10 mouse cellular contexts compared by ENCODE assay signal in genomic region chr9:115038215-115038614, GRCm38 (mm10). TPM values are rescaled to one million over a fixed set of nuclear protein-coding genes. Genes with fewer than 3 reads are reported as not detected.
DNase-seq lines count a peak whose midpoint lies in the region; ATAC-seq lines count a peak whose summit lies in the region.
"Had no signal": no experiment of that assay in that cellular context is flagged by ENCODE, and none has a peak within 500 bp of the region (broad histone marks: within the 10 kb centered on the region; RNA-seq: fewer than 3 reads in every experiment).

No protein-coding gene starts in this region.

- WGBS in forebrain, embryonic 15.5 days = 2% methylated on average over 14 of the region's 14 CpGs
- 10% methylated on average over 14 of the region's 14 CpGs for WGBS in midbrain, embryonic 16.5 days
- WGBS in intestine, embryonic 16.5 days = 50% methylated on average over 14 of the region's 14 CpGs

- no peaks in the 10 kb centered on the region for H3K4me1 ChIP-seq in brown adipose tissue, adult 24 weeks (ENCODE audit: control insufficient read depth, insufficient read depth, insufficient read length, low read length)
- peaks cover 20% of the 10 kb centered on the region for H3K4me1 ChIP-seq in forebrain, embryonic 15.5 days
- H3K4me1 ChIP-seq in midbrain, embryonic 16.5 days (ENCODE audit: control insufficient read depth, insufficient read depth, low read length) = peaks cover 10% of the 10 kb centered on the region; the same call in 1 of the 2 replicates
- H3K4me1 ChIP-seq in intestine, embryonic 16.5 days (ENCODE audit: control insufficient read depth, insufficient read depth, low read length) = peaks cover 6% of the 10 kb centered on the region; the same call in 1 of the 2 replicates

- no peak overlapping the region for H3K9ac ChIP-seq in forebrain, embryonic 15.5 days (replicated peaks)
- no peak overlapping the region for H3K9ac ChIP-seq in midbrain, embryonic 16.5 days (ENCODE audit: low read depth, low read length)
- H3K9ac ChIP-seq in intestine, embryonic 16.5 days (ENCODE audit: low read depth, low read length) = no peak overlapping the region

- H3K27ac ChIP-seq in brown adipose tissue, adult 24 weeks (replicated peaks; ENCODE audit: low read depth, low read length) = no peak overlapping the region
- peak overlapping the region; percentile 58 for H3K27ac ChIP-seq in forebrain, embryonic 15.5 days (replicated peaks)
- H3K27ac ChIP-seq in midbrain, embryonic 16.5 days (ENCODE audit: low read length) = no peak overlapping the region
- H3K27ac ChIP-seq in intestine, embryonic 16.5 days (ENCODE audit: low read length) = no peak overlapping the region
- H3K27ac ChIP-seq: macrophage had no signal

- peak overlapping the region; percentile 28; the same call in 1 of the 2 replicates for H3K4me2 ChIP-seq in forebrain, embryonic 15.5 days (replicated peaks)
- H3K4me2 ChIP-seq in midbrain, embryonic 16.5 days (ENCODE audit: low read length) = no peak overlapping the region
- H3K4me2 ChIP-seq in intestine, embryonic 16.5 days (ENCODE audit: low read depth, low read length) = no peak overlapping the region

- H3K27me3 ChIP-seq in forebrain, embryonic 15.5 days = no peaks in the 10 kb centered on the region
- H3K27me3 ChIP-seq in midbrain, embryonic 16.5 days (ENCODE audit: control insufficient read depth, insufficient read depth, low read depth, low read length) = no peaks in the 10 kb centered on the region
- no peaks in the 10 kb centered on the region for H3K27me3 ChIP-seq in intestine, embryonic 16.5 days (replicated peaks; ENCODE audit: control insufficient read depth, insufficient read depth, low read length)

- ATAC-seq in forebrain, embryonic 15.5 days (replicated peaks) = peak; percentile 82
- ATAC-seq in midbrain, embryonic 16.5 days = peak; percentile 34; the same call in 1 of the 2 replicates
- no peak for ATAC-seq in intestine, embryonic 16.5 days

- peak overlapping the region; percentile 2; the same call in 1 of the 2 replicates for H3K4me3 ChIP-seq in brown adipose tissue, adult 24 weeks (ENCODE audit: insufficient read depth, low read depth, low read length)
- H3K4me3 ChIP-seq in forebrain, embryonic 15.5 days = no peak overlapping the region
- no peak overlapping the region for H3K4me3 ChIP-seq in midbrain, embryonic 16.5 days (ENCODE audit: low read depth, low read length)
- H3K4me3 ChIP-seq in intestine, embryonic 16.5 days (ENCODE audit: low read length) = no peak overlapping the region

- H3K9me3 ChIP-seq in forebrain, embryonic 15.5 days = no peaks in the 10 kb centered on the region
- H3K9me3 ChIP-seq in midbrain, embryonic 16.5 days (replicated peaks; ENCODE audit: control insufficient read depth, low read length, poor library complexity, severe bottlenecking) = no peaks in the 10 kb centered on the region
- no peaks in the 10 kb centered on the region for H3K9me3 ChIP-seq in intestine, embryonic 16.5 days (ENCODE audit: control insufficient read depth, low read length)

- peak; percentile 40 to 43 for DNase-seq in left cerebral cortex, postnatal 10 days (ENCODE audit: extremely low spot score in 1 of 2, low spot score in 2 of 2)
- no peak for DNase-seq in left cerebral cortex, postnatal 14 days (ENCODE audit: low spot score in 2 of 2)
- no peak for DNase-seq in adrenal gland, adult (ENCODE audit: inconsistent age in 2 of 2, low spot score in 1 of 2)
- no peak for DNase-seq in adrenal gland, adult 2 months
- DNase-seq: adrenal gland, postnatal 36 days had no signal

- intact Hi-C loops in left cerebral cortex, postnatal 10 days (cut with DNase I) = loop anchor here (5.0 kb wide), 1 partner anchor 61 kb away; the partner anchor contains the start of gene Osbpl10
- intact Hi-C loops in left cerebral cortex, postnatal 14 days (cut with DNase I) = no loop called here

- no peaks in the 10 kb centered on the region for H3K36me3 ChIP-seq in forebrain, embryonic 15.5 days
- H3K36me3 ChIP-seq in midbrain, embryonic 16.5 days (ENCODE audit: control insufficient read depth, insufficient read depth, low read length) = no peaks in the 10 kb centered on the region
- no peaks in the 10 kb centered on the region for H3K36me3 ChIP-seq in intestine, embryonic 16.5 days (ENCODE audit: control insufficient read depth, insufficient read depth, low read length)

RNA-seq across cellular contexts. Expression of gene Rps27rt, which starts 55.7 kb away (rescaled TPM):
- total RNA-seq in left cerebral cortex, postnatal 10 days (2021) = 10 to 100 TPM; 26.6 to 33.7 TPM
- 10 to 100 TPM; 16.5 to 29.7 TPM for total RNA-seq in left cerebral cortex, postnatal 14 days (2021)
- polyA plus RNA-seq in brown adipose tissue, adult 24 weeks (2012; ENCODE audit: insufficient read depth, insufficient read length, missing spikeins) = 705 and 1,225 TPM in 2 replicates
- polyA plus RNA-seq in forebrain, embryonic 15.5 days (2015; fragmentation: Nextera tagmentation; extraction: Ambion mirVana) = 229 and 257 TPM in 2 replicates
- 103 and 121 TPM in 2 replicates for polyA plus RNA-seq in midbrain, embryonic 16.5 days (2015; fragmentation: Nextera tagmentation; extraction: Ambion mirVana)
- 264 and 268 TPM in 2 replicates for polyA plus RNA-seq in intestine, embryonic 16.5 days (2015; fragmentation: Nextera tagmentation; extraction: Ambion mirVana)
- 10 to 100 TPM; 29.7 to 63.5 TPM for total RNA-seq in adrenal gland, adult 2 months (2021)
- 2.0 and 2.8 TPM in 2 replicates for polyA plus RNA-seq in adrenal gland, adult 2 months (2012; rRNA removed)

RNA-seq across cellular contexts. Expression of gene Osbpl10, which starts 59.8 kb away (rescaled TPM):
- total RNA-seq in left cerebral cortex, postnatal 10 days (2021) = 10 to 100 TPM; 55.7 to 56.3 TPM
- 10 to 100 TPM; 56.5 to 57.6 TPM for total RNA-seq in left cerebral cortex, postnatal 14 days (2021)
- not detected in 2 replicates for polyA plus RNA-seq in brown adipose tissue, adult 24 weeks (2012; ENCODE audit: insufficient read depth, insufficient read length, missing spikeins)
- 1.9 and 2.6 TPM in 2 replicates for polyA plus RNA-seq in forebrain, embryonic 15.5 days (2015; fragmentation: Nextera tagmentation; extraction: Ambion mirVana)
- 2.2 and 2.9 TPM in 2 replicates for polyA plus RNA-seq in midbrain, embryonic 16.5 days (2015; fragmentation: Nextera tagmentation; extraction: Ambion mirVana)
- polyA plus RNA-seq in intestine, embryonic 16.5 days (2015; fragmentation: Nextera tagmentation; extraction: Ambion mirVana) = 1.4 and 2.5 TPM in 2 replicates
- total RNA-seq in adrenal gland, adult 2 months (2021) = 1 to 10 TPM; 4.4 to 6.2 TPM
- 2.6 and 3.3 TPM in 2 replicates for polyA plus RNA-seq in adrenal gland, adult 2 months (2012; rRNA removed)
- polyA plus RNA-seq: macrophage had no signal

Comparison
In these comparisons a context has a peak if more than half of its experiments do, and no peak if none do; other contexts are left out.
1. DNase-seq: peak in left cerebral cortex, postnatal 10 days (2 of 2); none in left cerebral cortex, postnatal 14 days (0 of 2), adrenal gland, adult (0 of 2) and adrenal gland, adult 2 months (single experiment).
2. RNA of gene Rps27rt, which starts 55.7 kb away (polyA plus RNA-seq): 705 to 1,225 TPM in brown adipose tissue, adult 24 weeks, 264 to 268 TPM in intestine, embryonic 16.5 days, 229 to 257 TPM in forebrain, embryonic 15.5 days and 103 to 121 TPM in midbrain, embryonic 16.5 days; 2.0 to 2.8 TPM in adrenal gland, adult 2 months; every median in the first group is over 10 times any median in the second.